Mouse (Mus musculus) embryonic facial prominence, embryonic 15.5 days (tissue): Measurements from ENCODE around the gene Paip2b. TPM values are rescaled to one million over a fixed set of nuclear protein-coding genes. Genes with fewer than 3 reads are reported as not detected.

Experiments
- ATAC-seq: fragments of 200-750 bp; cut with Nextera tagmentation; 2 replicates; pipeline ENCODE4 v1.8.0; 2017; ENCODE audit warnings: low read depth, moderate TSS enrichment; ENCODE audit not compliant: insufficient number of reproducible peaks, low FRiP score, low TSS enrichment
- H3K27ac ChIP-seq: fragments of 300-500 bp; sonication (generic); replicated peaks from 2 replicates; pipeline ENCODE4 v1.5.1; 2015; ENCODE audit warnings: mild to moderate bottlenecking, inconsistent platforms
- H3K27me3 ChIP-seq: fragments of 300-500 bp; sonication (generic); 2 replicates; pipeline ENCODE4 v1.6.1; 2015; ENCODE audit warnings: inconsistent platforms
- H3K36me3 ChIP-seq: fragments of 300-500 bp; sonication (generic); 2 replicates; pipeline ENCODE4 v1.6.1; 2015; ENCODE audit warnings: mild to moderate bottlenecking, inconsistent platforms
- H3K4me1 ChIP-seq: fragments of 300-500 bp; sonication (generic); 2 replicates; pipeline ENCODE4 v1.6.1; 2015; ENCODE audit warnings: inconsistent platforms
- H3K4me2 ChIP-seq: fragments of 300-500 bp; sonication (generic); replicated peaks from 2 replicates; pipeline ENCODE4 v1.6.1; 2015; ENCODE audit warnings: mild to moderate bottlenecking, inconsistent platforms
- H3K4me3 ChIP-seq: fragments of 300-500 bp; sonication (generic); replicated peaks from 2 replicates; pipeline ENCODE4 v1.5.1; 2015; ENCODE audit warnings: mild to moderate bottlenecking, inconsistent platforms
- H3K9ac ChIP-seq: fragments of 300-500 bp; sonication (generic); 2 replicates; pipeline ENCODE4 v1.6.1; 2015; ENCODE audit warnings: inconsistent platforms
- H3K9me3 ChIP-seq: fragments of 300-500 bp; sonication (generic); replicated peaks from 2 replicates; pipeline ENCODE4 v1.6.1; 2016; ENCODE audit warnings: inconsistent platforms
- WGBS: fragments of 180-500 bp; shearing (Covaris S2); methylation state at CpG from one replicate; pipeline ENCODE4 v1.1.7; 2015; 5-methylcytosine and 5-hydroxymethylcytosine counted together
- polyA plus RNA-seq: library from polyadenylated mRNA; unstranded; fragments of >200 nt; fragmentation: Nextera tagmentation; extraction: Ambion mirVana; gene quantifications from 2 replicates; pipeline ENCODE4 v1.2.1, GENCODE M21; 2015

Gene Paip2b
- polyA plus RNA-seq, 1 experiment from 2014 or later, result 19.9 TPM

DNA sequence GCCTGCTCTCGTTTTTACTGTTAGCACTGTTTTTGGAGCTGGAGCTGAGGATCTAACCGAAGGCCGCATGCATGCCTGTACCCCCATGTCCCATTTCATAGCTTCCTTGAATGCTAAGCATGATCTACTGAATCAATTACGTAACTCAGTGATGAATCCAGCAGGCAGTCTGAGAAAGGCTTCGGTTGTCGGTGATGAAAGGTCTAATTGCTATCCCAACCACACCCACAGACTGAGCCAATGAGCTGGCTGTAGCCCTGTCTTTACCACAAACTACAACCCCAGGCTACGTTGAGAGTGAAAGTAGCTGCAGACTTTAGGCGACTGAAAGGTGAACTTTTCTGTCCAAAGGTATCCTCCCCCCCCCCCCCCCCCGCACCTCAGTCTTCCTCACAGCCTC, 57.4 kb downstream of the Paip2b start:
- Histone ChIP-seq H3K4me2 (peak overlapping the region; percentile 76), H3K9me3 (no peaks in the 10 kb centered on the region), H3K4me3 (peak overlapping the region; percentile 94), H3K27me3 (no peaks in the 10 kb centered on the region), H3K4me1 (peaks cover 22% of the 10 kb centered on the region), H3K27ac (no peak overlapping the region), H3K36me3 (peaks cover 39% of the 10 kb centered on the region), H3K9ac (no peak overlapping the region)
- WGBS, result 42% methylated on average over 8 of the region's 9 CpGs
- ATAC-seq, result no peak

DNA sequence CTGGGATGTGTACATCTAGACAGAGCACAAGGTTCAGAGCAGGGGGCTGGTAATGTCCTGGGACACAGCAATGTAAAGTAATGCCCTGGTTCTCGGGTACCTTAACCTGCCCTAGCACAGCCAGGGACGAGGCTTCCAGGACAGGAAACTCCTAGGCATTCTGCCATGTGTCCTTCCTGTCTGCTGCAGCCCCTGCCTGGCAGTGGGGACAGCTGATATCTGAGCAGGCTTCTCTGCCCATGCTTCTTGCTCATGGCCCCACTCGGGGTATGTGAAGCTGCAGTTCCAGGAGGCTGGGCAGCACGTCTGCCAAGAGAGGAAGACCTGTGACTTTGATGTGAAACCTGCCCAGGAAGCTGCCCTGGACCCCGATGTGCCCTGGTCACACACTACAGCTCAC, 63.1 kb downstream of the Paip2b start:
- H3K9ac ChIP-seq, result no peak overlapping the region
- H3K27me3 ChIP-seq, result peaks cover 10% of the 10 kb centered on the region
- no peak overlapping the region for H3K4me3 ChIP-seq
- H3K4me1 ChIP-seq, result peaks cover 2% of the 10 kb centered on the region
- H3K4me2 ChIP-seq, result no peak overlapping the region
- H3K36me3 ChIP-seq, result peaks cover 56% of the 10 kb centered on the region
- WGBS, result 81% methylated on average over 5 of the region's 5 CpGs
- ATAC-seq, result no peak
- H3K9me3 ChIP-seq, result no peaks in the 10 kb centered on the region
- H3K27ac ChIP-seq, result no peak overlapping the region

DNA sequence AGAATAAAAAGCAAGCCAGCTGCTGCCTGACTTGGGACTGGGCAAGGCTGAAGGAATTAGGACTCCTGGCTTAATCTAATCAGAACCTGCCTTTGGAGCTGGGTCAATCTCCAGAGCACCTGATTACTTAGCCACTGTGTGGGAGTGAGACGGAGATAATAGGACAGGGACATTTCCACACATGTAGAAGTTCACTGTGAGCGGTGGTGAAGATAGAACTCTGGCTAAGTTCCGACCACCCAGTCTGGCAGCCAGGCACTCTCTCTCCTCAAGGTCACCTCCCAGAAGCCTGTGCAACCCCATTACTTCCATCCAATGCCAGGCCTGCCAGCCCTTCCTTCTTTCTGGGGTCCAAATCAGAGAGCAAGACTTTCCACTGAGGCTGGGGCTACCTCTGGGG, 64.6 kb downstream of the Paip2b start:
- Histone ChIP-seq H3K4me3 (no peak overlapping the region), H3K27me3 (peaks cover 25% of the 10 kb centered on the region), H3K27ac (no peak overlapping the region), H3K4me1 (peaks cover 13% of the 10 kb centered on the region), H3K9me3 (no peaks in the 10 kb centered on the region), H3K4me2 (no peak overlapping the region), H3K9ac (no peak overlapping the region), H3K36me3 (peaks cover 41% of the 10 kb centered on the region)
- WGBS, result 91% methylated on average over 3 of the region's 3 CpGs
- ATAC-seq, result no peak

DNA sequence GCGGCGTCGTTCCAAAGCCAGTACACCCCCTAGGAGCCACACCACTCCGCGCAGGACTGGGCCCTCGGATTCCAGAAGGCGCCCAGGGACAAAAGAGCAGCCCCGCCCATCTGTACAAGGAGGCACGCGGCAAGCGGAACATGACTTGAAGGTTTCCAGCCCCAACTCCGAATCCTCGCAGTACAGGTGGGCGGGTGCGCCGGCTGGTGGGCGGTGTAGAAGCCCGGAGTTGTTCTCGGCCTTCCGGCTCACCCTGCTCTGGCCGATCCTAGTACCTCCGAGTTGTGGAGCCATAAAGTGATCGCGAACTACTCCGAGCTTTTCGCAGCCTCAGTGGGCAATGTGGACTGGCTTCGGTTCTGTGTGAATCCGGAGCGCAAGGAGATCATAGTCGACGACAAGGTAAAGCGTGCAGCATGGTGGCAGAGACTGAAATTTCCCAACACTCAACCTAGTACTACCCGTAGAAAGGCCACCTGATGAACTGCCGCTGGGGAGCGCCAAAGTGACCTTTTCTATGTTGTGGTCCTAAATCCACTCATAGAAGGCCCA, 68.6 kb downstream of the Paip2b start:
- 2% methylated on average over 35 of the region's 35 CpGs for WGBS
- peaks cover 56% of the 10 kb centered on the region for H3K27me3 ChIP-seq

DNA sequence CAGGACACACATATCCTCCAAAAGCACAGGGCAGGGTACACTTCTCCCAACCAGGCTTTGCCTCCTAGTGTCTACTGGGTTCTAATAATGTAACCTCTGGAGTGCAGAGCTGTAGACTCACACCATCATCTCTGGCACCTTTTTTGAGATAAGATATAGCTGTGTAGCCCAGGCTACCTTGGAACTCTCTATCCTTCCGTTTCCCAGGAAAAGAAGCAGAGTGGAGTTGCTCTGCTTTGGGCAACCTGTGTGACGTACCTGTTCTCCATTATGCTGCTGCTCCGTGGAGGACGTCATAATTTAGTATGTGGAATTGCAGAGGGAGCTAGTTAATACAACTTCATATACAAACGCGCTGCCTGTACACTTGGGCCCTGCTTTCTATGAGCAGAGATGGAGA, 69.2 kb downstream of the Paip2b start, which contains the start of gene Ankrd53:
Gene Ankrd53 (plus strand): TSS at position 301 of the 400 bp plus-strand sequence.
- H3K27me3 ChIP-seq, result peaks cover 62% of the 10 kb centered on the region
- no peaks in the 10 kb centered on the region for H3K9me3 ChIP-seq
- ATAC-seq, result no peak
- 25% methylated on average over 6 of the region's 6 CpGs for WGBS
- H3K9ac ChIP-seq, result peak within 1 kb of the TSS; percentile 6; the same call in 1 of the 2 replicates
- H3K4me2 ChIP-seq, result peak within 1 kb of the TSS; percentile 55
- H3K4me3 ChIP-seq, result peak within 1 kb of the TSS; percentile 34
- no peaks in the 10 kb centered on the region for H3K36me3 ChIP-seq
- H3K4me1 ChIP-seq, result peaks cover 20% of the 10 kb centered on the region
- H3K27ac ChIP-seq, result no peak within 1 kb of the TSS

More for the DNA sequence above, 68.6 kb downstream of the Paip2b start:
- Histone ChIP-seq H3K27ac (no peak overlapping the region), H3K9ac (peak overlapping the region; percentile 6; the same call in 1 of the 2 replicates), H3K9me3 (no peaks in the 10 kb centered on the region), H3K4me1 (peaks cover 18% of the 10 kb centered on the region), H3K4me3 (peak overlapping the region; percentile 34), H3K4me2 (peak overlapping the region; percentile 55), H3K36me3 (peaks cover 5% of the 10 kb centered on the region; the same call in 1 of the 2 replicates)
- ATAC-seq, result peak; percentile 74

DNA sequence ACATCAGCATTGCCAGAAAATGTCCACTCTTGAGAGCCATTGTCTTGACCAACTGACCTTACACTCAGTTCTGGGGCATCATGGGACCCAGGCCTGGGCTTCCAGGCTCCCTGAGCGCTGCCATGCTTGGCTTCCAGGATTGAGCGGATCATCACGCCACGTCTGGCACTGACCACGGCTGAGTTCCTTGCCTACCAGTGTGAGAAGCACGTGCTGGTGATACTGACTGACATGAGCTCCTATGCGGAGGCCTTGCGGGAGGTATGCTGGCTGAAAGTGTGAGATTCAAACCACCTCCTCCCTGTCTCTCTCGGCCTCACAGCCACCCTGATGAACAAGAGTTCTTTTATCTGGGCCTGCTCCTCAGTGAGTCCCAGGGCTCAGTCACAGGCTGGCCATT, 75.5 kb downstream of the Paip2b start:
- ATAC-seq, result no peak
- peaks cover 59% of the 10 kb centered on the region for H3K27me3 ChIP-seq
- H3K36me3 ChIP-seq, result no peaks in the 10 kb centered on the region

More for the DNA sequence above, 75.5 kb downstream of the Paip2b start:
- H3K4me2 ChIP-seq, result no peak overlapping the region
- no peak overlapping the region for H3K27ac ChIP-seq
- no peaks in the 10 kb centered on the region for H3K9me3 ChIP-seq
- H3K4me3 ChIP-seq, result no peak overlapping the region
- WGBS, result 72% methylated on average over 9 of the region's 9 CpGs
- H3K4me1 ChIP-seq, result peaks cover 7% of the 10 kb centered on the region
- H3K9ac ChIP-seq, result no peak overlapping the region

Other genes starting within 250 kb of the Paip2b start
- gene Clec4f, start 175.6 kb downstream of the Paip2b start, polyA plus RNA-seq, result not detected in 2 replicates
- gene Cd207, start 153.9 kb downstream of the Paip2b start, polyA plus RNA-seq, result not detected in 2 replicates
- 0.17 and 0.49 TPM in 2 replicates for gene Vax2, start 120.5 kb downstream of the Paip2b start, polyA plus RNA-seq
- gene Atp6v1b1, start 88.8 kb downstream of the Paip2b start, polyA plus RNA-seq, result 3.7 and 5.2 TPM in 2 replicates
- gene Ankrd53, start 69.1 kb downstream of the Paip2b start, polyA plus RNA-seq, result not detected in 2 replicates
- gene Tex261, start 55.9 kb downstream of the Paip2b start, polyA plus RNA-seq, result 88.5 and 92.0 TPM in 2 replicates
- gene Nagk, start 36.8 kb downstream of the Paip2b start, polyA plus RNA-seq, result 68.2 and 70.3 TPM in 2 replicates
- 52.7 and 56.5 TPM in 2 replicates for gene Zfp638, start 35.4 kb upstream of the Paip2b start, polyA plus RNA-seq
- 9.6 and 11.8 TPM in 2 replicates for gene Dysf, start 176.8 kb upstream of the Paip2b start, polyA plus RNA-seq